8 mouse cellular contexts compared by ENCODE assay signal in the genomic region with DNA sequence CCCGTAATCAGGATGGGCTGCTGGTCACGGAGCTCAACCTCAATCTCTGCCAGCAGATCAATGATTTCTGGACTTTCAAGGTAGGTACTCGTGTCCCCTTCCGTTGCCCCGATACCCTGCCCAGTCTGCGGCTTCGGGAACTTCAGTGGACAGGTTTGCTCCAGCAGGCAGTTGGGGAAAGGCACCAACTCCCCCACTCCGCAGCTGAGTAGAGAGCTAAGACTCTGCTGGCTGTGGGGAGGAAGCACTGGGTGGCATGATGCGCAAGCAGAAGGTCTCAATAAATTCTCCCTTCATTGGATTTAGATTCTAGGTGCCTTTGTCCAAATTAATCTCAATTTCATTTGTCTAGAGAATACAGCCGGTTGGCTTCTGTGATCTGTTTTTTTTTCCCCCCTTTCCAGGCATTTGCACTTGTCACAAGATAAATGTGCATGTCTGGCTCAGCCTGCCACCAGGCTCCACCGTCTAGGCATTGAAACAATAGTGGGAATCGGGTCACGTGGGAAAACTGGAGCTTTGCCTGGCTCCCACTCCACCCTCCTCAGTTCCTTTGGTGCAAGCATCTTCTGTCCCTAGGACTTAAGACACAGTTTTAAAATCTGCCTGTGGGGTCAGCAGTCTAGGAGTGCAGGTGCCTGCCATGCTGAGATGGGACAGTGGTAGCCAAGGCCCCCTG. TPM values are rescaled to one million over a fixed set of nuclear protein-coding genes. Genes with fewer than 3 reads are reported as not detected.
DNase-seq lines count a peak whose midpoint lies in the region; ATAC-seq and TF ChIP-seq lines count a peak whose summit lies in the region.

No protein-coding gene starts in this region.

- H3K4me2 ChIP-seq in forebrain, postnatal 0 days (ENCODE audit: low read depth) = no peak overlapping the region
- H3K4me2 ChIP-seq in hindbrain, embryonic 12.5 days (replicated peaks) = no peak overlapping the region
- H3K4me2 ChIP-seq in lung, embryonic 14.5 days = no peak overlapping the region

- no peaks in the 10 kb centered on the region for H3K36me3 ChIP-seq in forebrain, postnatal 0 days (ENCODE audit: insufficient read depth)
- no peaks in the 10 kb centered on the region for H3K36me3 ChIP-seq in hindbrain, embryonic 12.5 days
- H3K36me3 ChIP-seq in lung, embryonic 14.5 days (ENCODE audit: insufficient read depth) = no peaks in the 10 kb centered on the region
- H3K36me3 ChIP-seq in small intestine, adult 2 months (ENCODE audit: control insufficient read depth, insufficient read depth, low read length) = no peaks in the 10 kb centered on the region
- H3K36me3 ChIP-seq in thymus, adult 2 months (ENCODE audit: control insufficient read depth, insufficient read depth, low read length) = no peaks in the 10 kb centered on the region

- 47% methylated on average over 13 of the region's 13 CpGs for WGBS in forebrain, postnatal 0 days
- 59% methylated on average over 13 of the region's 13 CpGs for WGBS in hindbrain, embryonic 12.5 days
- 59% methylated on average over 13 of the region's 13 CpGs for WGBS in lung, embryonic 14.5 days
- WGBS in small intestine, adult 2 months = 76% methylated on average over 13 of the region's 13 CpGs
- 89% methylated on average over 13 of the region's 13 CpGs for WGBS in thymus, adult 2 months

- H3K9ac ChIP-seq in forebrain, postnatal 0 days = no peak overlapping the region
- H3K9ac ChIP-seq in hindbrain, embryonic 12.5 days = no peak overlapping the region
- no peak overlapping the region for H3K9ac ChIP-seq in lung, embryonic 14.5 days

- peak; percentile 74 for ATAC-seq in forebrain, postnatal 0 days
- ATAC-seq in hindbrain, embryonic 12.5 days (ENCODE audit: low FRiP score) = peak; percentile 81
- ATAC-seq in lung, embryonic 14.5 days (ENCODE audit: insufficient read depth) = no peak

- peaks cover 6% of the 10 kb centered on the region; the same call in 1 of the 2 replicates for H3K4me1 ChIP-seq in forebrain, postnatal 0 days (ENCODE audit: insufficient read depth)
- H3K4me1 ChIP-seq in hindbrain, embryonic 12.5 days = 0 out of 2 replicates have a peak, but pooled peaks cover 11% of the 10 kb centered on the region
- no peaks in the 10 kb centered on the region for H3K4me1 ChIP-seq in lung, embryonic 14.5 days (ENCODE audit: insufficient read depth)
- peaks cover 20% of the 10 kb centered on the region; the same call in 1 of the 2 replicates for H3K4me1 ChIP-seq in small intestine, adult 2 months (ENCODE audit: control insufficient read depth, insufficient read depth, insufficient read length, low read length)
- H3K4me1 ChIP-seq in thymus, adult 2 months (replicated peaks; ENCODE audit: control insufficient read depth, insufficient read depth, low read length) = no peaks in the 10 kb centered on the region

- peak; percentile 69 for DNase-seq in left cerebral cortex, postnatal 4 days
- DNase-seq in left cerebral cortex, adult 11 months (ENCODE audit: low spot score) = no peak
- DNase-seq in forebrain, postnatal 0 days = peak; percentile 80
- DNase-seq in lung, embryonic 14.5 days = peak; percentile 76
- DNase-seq in urinary bladder, postnatal 10 days (ENCODE audit: low spot score) = no peak
- no peak for DNase-seq in thymus, adult 2 months

- TF ChIP-seq CTCF in forebrain, postnatal 0 days (IDR thresholded peaks at IDR 0.05; ENCODE audit: low read depth) = no peak
- TF ChIP-seq CTCF in lung, embryonic 14.5 days (IDR thresholded peaks at IDR 0.05; ENCODE audit: low read depth) = no peak
- 0 out of 2 replicates have a peak, but pooled peaks have one; percentile 4 for TF ChIP-seq CTCF in small intestine, adult 2 months (IDR thresholded peaks at IDR 0.05; ENCODE audit: extremely low read depth, insufficient read length, insufficient replicate concordance, low read depth, low read length)
- no peak for TF ChIP-seq CTCF in thymus, adult 2 months (IDR thresholded peaks at IDR 0.05; ENCODE audit: borderline replicate concordance, control insufficient read depth, extremely low read depth, insufficient read depth, low read length, poor library complexity)

- intact Hi-C loops in left cerebral cortex, postnatal 4 days (cut with DNase I) = loop anchor here (2.0 to 5.0 kb wide), 2 partner anchors 121 to 161 kb away; partner anchors contain the start of gene Adora2a

- no peak for TF ChIP-seq POLR2A in small intestine, adult 2 months (IDR thresholded peaks at IDR 0.05; ENCODE audit: low read depth, low read length)
- TF ChIP-seq POLR2A in thymus, adult 2 months (IDR thresholded peaks at IDR 0.05; ENCODE audit: control insufficient read depth, extremely low read depth, insufficient read depth, low read length, poor library complexity) = no peak

- H3K27ac ChIP-seq in forebrain, postnatal 0 days (ENCODE audit: low read depth, low read length) = peak overlapping the region; percentile 71
- H3K27ac ChIP-seq in hindbrain, embryonic 12.5 days = peak overlapping the region; percentile 72
- no peak overlapping the region for H3K27ac ChIP-seq in lung, embryonic 14.5 days (ENCODE audit: low read depth)
- H3K27ac ChIP-seq in small intestine, adult 2 months (ENCODE audit: insufficient read depth, low read depth, low read length) = no peak overlapping the region
- no peak overlapping the region for H3K27ac ChIP-seq in thymus, adult 2 months (ENCODE audit: control insufficient read depth, insufficient read depth, low read length)

- no peaks in the 10 kb centered on the region for H3K27me3 ChIP-seq in forebrain, postnatal 0 days (ENCODE audit: insufficient read depth, low read length)
- 0 out of 2 replicates have a peak, but pooled peaks cover 3% of the 10 kb centered on the region for H3K27me3 ChIP-seq in hindbrain, embryonic 12.5 days
- no peaks in the 10 kb centered on the region for H3K27me3 ChIP-seq in lung, embryonic 14.5 days (ENCODE audit: insufficient read depth, low read length)
- H3K27me3 ChIP-seq in small intestine, adult 2 months (ENCODE audit: control insufficient read depth, insufficient read depth, low read length) = no peaks in the 10 kb centered on the region
- H3K27me3 ChIP-seq in thymus, adult 2 months (ENCODE audit: control insufficient read depth, insufficient read depth, low read length) = no peaks in the 10 kb centered on the region

- H3K9me3 ChIP-seq in forebrain, postnatal 0 days (ENCODE audit: low read length) = no peaks in the 10 kb centered on the region
- H3K9me3 ChIP-seq in hindbrain, embryonic 12.5 days (replicated peaks) = no peaks in the 10 kb centered on the region
- H3K9me3 ChIP-seq in lung, embryonic 14.5 days (ENCODE audit: low read depth, low read length) = no peaks in the 10 kb centered on the region

- H3K4me3 ChIP-seq in forebrain, postnatal 0 days (ENCODE audit: low read depth, low read length) = no peak overlapping the region
- H3K4me3 ChIP-seq in hindbrain, embryonic 12.5 days = no peak overlapping the region
- H3K4me3 ChIP-seq in lung, embryonic 14.5 days (ENCODE audit: low read depth, low read length) = no peak overlapping the region
- H3K4me3 ChIP-seq in small intestine, adult 2 months (ENCODE audit: low read depth, low read length) = no peak overlapping the region
- no peak overlapping the region for H3K4me3 ChIP-seq in thymus, adult 2 months (ENCODE audit: control insufficient read depth, insufficient read depth, low read length)

RNA-seq across cellular contexts. Expression of gene Upb1, which starts 37.4 kb away (rescaled TPM):
- total RNA-seq in left cerebral cortex, postnatal 4 days (2021) = under 1 TPM; 0.12 to 0.52 TPM
- total RNA-seq in forebrain, postnatal 0 days (2014; rRNA removed) = 0.38 and 0.62 TPM in 2 replicates
- polyA plus RNA-seq in forebrain, postnatal 0 days (2015; fragmentation: Nextera tagmentation; extraction: Ambion mirVana) = 0.58 and 0.75 TPM in 2 replicates
- polyA plus RNA-seq in hindbrain, embryonic 12.5 days (2016; fragmentation: Nextera tagmentation; extraction: Ambion mirVana) = 0.16 TPM in 1 of 2 replicates, not detected in the other
- polyA plus RNA-seq in lung, embryonic 14.5 days (2014; fragmentation: Nextera tagmentation; extraction: Ambion mirVana) = 0.17 and 0.76 TPM in 2 replicates
- polyA plus RNA-seq in small intestine, adult 2 months (2012; rRNA removed) = 1.0 and 1.6 TPM in 2 replicates
- 0.77 and 0.97 TPM in 2 replicates for polyA plus RNA-seq in thymus, adult 2 months (2012; rRNA removed)

Comparison
In these comparisons a context has a peak if more than half of its experiments do, and no peak if none do; other contexts are left out.
1. DNase-seq: peak in left cerebral cortex, postnatal 4 days (single experiment), forebrain, postnatal 0 days (single experiment) and lung, embryonic 14.5 days (single experiment); none in left cerebral cortex, adult 11 months (single experiment), urinary bladder, postnatal 10 days (single experiment) and thymus, adult 2 months (single experiment).
2. H3K27ac ChIP-seq: peak in forebrain, postnatal 0 days (single experiment) and hindbrain, embryonic 12.5 days (single experiment); none in lung, embryonic 14.5 days (single experiment), small intestine, adult 2 months (single experiment) and thymus, adult 2 months (single experiment).